Mouse (Mus musculus) left cerebral cortex, postnatal 36 days (tissue): ENCODE measurements around the gene Eda2r. TPM values are rescaled to one million over a fixed set of nuclear protein-coding genes. Genes with fewer than 3 reads are reported as not detected.

ENCODE experiments used
- DNase-seq, 2 experiments: peaks; one replicate each; pipeline ENCODE4 v3.0.0; 2021 to 2022; ENCODE audit warnings: low spot score in 2 of 2, mixed read lengths in 1 of 2
- intact Hi-C: fragments of 180-260 bp; cut with DNase I; formaldehyde crosslinking; loops from one replicate; pipeline ENCODE4 v1.15.1; 2025
- total RNA-seq, 2 experiments: library from RNA; stranded (reverse); gene quantifications; 2 replicates each; pipeline ENCODE4 v1.2.3; 2021

Gene Eda2r
- total RNA-seq = under 1 TPM in 1 of 2 experiments, not detected in 1; 0.12 TPM

DNA sequence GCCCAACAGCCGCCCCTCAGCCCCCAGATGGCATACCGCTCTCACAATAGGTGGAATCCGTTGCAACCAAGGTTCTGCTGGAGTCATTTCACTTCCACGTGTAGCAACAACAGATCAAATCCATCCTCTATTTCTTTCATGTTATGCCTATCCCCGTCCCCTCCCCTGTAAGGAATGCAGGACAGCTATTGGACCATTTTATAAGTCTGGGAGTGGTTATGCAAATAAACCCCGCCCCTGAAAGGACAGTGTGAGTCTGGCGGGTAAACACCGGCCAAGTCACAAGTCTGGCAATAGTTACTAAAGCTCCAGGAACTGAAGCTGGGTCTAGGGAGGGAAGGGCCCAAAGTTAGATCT is at the start of gene Eda2r:
TSS of gene Eda2r (minus strand) at position 152 of the 357 bp plus-strand sequence.
- peak in 1 of 2 experiments; percentile 3 for DNase-seq
- intact Hi-C loops = no loop called here

DNA sequence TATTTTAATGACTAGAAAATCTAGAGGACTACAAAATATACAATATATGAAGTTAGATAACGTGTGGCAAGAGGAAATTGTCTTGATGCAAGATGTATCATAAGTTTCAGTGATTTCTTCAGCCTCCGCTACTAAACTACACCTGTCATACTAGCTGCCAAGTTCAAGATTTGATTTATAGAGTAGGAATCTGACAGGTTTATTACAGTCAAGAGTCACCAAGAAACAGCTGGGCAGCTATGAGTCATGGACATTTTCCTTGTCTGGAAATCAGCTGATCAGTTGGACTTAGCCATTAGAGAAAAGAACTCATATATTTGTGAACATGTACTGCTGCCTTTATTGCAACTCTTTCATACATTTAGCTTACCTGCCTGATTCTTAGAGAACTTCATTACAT is 20.9 kb upstream of the Eda2r start:
- DNase-seq = no peak
- intact Hi-C loops = no loop called here

DNA sequence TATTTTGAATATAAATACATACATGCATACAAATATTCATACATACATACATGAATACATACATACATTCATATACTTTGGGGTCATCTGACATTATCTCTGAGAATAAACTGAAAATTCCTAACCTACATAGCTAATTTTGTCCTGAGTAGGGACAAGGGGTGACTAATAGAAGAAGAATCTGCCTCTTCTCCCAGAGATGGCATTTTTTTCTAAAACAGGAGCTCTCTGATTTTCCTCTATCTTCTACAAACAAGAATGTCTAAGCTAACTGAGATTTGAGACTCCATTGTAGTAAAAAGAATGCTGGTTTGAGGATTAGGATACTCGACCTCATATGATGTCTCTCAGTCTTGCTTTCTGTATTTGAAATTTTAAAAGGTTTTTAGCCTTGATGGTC is 1.1 kb upstream of the Eda2r start:
- intact Hi-C loops = no loop called here

DNA sequence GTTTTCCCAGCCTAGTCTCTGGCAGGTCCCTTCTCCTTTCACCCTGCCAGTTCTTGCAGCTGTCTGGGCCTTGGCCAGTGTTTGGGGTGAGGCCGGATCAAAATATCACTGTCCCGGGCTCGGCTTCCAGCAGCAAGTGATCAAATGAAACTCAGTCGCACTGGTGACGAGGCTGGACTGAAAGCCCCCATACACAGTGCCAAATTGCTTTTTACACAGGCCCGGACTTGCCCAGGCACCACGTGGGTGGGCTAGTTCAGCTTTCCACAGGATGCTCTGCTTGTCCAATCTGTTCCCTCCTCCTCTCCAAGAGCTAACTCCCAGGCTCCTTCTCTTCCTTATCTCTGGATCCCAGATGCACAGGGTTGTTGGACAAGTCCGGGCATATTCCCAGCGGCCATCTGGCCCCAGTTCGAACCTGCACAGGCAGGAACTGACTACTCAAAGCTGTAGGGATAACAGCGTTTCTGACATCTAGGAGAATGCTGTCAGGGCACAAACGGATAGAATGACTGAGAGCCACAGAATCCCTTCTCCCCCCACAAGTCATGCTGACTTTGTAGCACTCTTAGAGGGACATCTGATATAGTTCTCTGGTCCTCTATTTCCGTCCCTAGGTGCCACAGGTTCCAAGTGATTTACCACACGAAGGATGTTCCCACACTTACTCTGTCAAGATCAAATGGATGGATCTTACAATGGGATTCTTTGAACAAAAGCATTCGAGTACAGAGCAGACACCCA is 523 bp downstream of the Eda2r start:
- intact Hi-C loops = no loop called here
- peak in 1 of 2 experiments; percentile 5 for DNase-seq

More for the DNA sequence above, 1.1 kb upstream of the Eda2r start:
- no peak for DNase-seq

DNA sequence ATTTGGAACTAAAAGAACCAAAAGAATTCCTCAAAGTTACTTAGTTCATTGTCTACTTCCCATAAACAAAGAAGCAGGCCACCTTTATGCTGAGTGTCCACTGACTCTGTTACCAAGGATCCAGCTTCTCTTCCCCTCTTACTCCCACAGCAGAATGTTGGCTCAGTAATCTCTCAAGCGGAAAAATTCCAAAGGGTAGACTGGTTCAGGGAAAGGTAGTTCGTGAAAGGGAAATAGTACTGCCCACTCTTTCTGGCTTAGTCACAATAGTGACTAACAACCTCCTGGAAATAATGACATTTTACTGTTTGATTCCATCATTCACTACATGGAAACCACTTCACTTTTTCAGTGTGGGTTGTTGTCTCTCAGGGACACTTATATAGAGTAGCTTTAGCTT is 4.2 kb downstream of the Eda2r start:
- no peak for DNase-seq
- intact Hi-C loops = no loop called here

DNA sequence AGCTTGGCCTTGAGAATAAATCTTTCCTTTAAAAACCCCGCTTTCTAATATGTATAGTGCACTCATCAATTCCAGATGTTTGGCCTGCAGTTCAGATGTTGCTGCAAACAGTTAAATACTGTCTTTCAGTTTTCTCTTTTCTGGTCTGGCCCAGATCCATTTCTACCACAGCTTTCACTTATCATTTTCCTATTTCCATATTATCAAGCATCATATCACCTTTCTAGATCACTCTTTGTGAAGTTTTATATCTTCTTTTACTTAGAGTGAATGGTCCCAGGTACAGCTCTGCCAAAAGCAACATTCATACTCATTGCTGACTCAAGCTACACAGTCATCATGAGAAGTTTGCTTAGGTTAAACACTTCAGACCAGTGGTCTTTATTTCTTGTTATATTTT is 7.8 kb downstream of the Eda2r start:
- intact Hi-C loops = no loop called here
- DNase-seq = no peak

DNA sequence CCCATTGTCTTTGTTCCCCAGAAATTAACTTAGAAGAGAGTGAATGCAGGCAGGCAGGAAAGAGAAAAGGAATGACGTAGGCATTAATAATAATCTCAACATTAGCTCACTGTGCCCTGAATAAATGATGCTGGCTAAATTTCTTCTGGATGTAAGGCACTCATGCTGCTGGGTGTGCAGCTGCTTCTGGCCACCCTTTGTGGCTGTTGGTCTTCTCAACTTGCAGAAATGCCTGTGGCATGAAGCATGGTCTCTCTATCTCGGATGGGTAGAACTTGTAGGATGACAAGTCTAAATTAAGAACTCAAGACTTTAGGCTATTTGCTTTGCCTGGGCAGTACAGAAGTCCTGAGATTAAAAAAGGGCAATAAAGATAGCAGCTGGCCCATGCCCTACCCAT is 8.3 kb downstream of the Eda2r start:
- intact Hi-C loops = no loop called here

DNA sequence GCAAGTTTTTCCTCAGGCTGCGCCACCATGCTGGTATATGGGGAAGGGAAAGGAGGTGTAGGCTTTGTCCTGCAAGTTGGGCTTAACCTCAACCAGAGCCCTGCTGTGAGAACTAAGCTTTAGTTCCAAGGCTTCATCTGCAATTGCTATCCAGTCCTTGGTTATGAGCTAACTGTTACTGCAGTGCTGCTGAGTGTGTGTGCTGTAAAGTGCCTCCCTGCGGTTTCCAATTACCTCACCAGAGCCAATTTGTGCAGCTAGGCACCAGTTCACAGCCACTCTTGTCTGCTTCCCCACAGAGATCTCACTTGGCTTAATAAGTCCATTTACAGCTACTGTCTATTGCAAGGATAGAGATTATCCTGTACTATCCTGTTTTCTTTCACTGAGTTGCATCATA is 16.1 kb downstream of the Eda2r start:
- DNase-seq = no peak
- intact Hi-C loops = no loop called here

More for the DNA sequence above, 8.3 kb downstream of the Eda2r start:
- no peak for DNase-seq

DNA sequence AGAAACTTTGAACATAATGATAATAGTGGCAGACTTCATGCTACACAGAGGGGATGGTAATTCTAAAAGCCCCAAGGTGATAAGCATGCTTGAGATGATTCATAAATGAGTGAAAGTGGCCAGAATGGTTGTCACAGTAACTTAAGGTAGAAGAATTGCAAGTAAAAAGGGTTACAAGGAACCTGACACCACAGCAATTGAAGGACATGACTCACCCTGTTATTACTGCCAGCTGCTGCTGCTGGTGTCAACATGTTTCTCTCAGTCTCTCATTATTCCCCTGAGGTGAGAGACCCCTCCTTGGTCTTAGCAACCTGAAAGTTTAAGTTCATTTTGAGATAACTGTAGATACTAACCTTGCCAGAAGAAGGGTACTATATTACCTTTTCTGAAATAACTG is 49.1 kb downstream of the Eda2r start:
- intact Hi-C loops = no loop called here
- no peak for DNase-seq
